Mouse (Mus musculus): Measurements from ENCODE around the gene Arrb2. TPM values are rescaled to one million over a fixed set of nuclear protein-coding genes. Genes with fewer than 3 reads are reported as not detected.

The Arrb2 gene
- polyA plus RNA-seq, 1 experiment from 2014 or later: 49.2 TPM

DNA sequence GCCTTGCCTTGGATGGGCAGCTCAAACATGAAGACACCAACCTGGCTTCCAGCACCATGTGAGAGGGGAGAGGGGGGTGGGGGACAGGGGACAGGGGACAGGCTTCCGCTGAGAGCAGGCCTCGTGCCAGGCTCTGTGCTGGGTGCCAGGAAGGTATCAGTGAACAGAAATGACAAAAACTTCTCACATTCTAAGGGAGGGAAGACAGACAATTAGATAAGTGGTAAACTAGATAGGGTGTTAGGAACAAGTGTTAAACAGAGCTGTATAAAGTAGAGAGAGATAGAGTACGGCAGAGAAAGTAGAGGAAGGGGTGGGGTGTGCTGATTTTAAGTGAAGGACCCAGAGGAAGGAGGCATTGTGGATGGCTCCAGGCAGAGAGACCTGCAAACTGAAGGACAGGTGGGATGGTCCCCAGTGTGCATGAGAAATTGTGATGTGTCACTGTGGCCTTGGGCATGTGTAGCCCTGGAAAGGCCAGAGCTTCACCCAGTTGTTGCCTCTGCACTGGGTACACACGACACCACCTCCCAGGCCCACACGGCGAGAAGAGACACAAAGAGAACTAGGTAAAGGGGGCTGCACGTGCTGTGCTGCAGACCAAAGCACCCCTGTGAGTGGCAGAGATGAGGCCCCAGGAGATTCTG, 6.4 kb downstream of the Arrb2 start:
- DNase-seq (ENCODE audit: low spot score): no peak
- H3K27me3 ChIP-seq (replicated peaks; ENCODE audit: control insufficient read depth, insufficient read depth, low read length): no peaks in the 10 kb centered on the region
- no peak overlapping the region for H3K9ac ChIP-seq (ENCODE audit: low read length)
- no peak overlapping the region for H3K27ac ChIP-seq (ENCODE audit: low read depth, low read length)
- no peak for ATAC-seq
- 87% methylated on average over 7 of the region's 7 CpGs for WGBS
- peaks cover 5% of the 10 kb centered on the region for H3K4me1 ChIP-seq (ENCODE audit: control insufficient read depth, insufficient read depth, low read length)
- H3K9me3 ChIP-seq (replicated peaks; ENCODE audit: control insufficient read depth, low read length): no peaks in the 10 kb centered on the region
- H3K4me2 ChIP-seq (ENCODE audit: low read length): no peak overlapping the region
- H3K4me3 ChIP-seq (ENCODE audit: low read depth, low read length): no peak overlapping the region
- H3K36me3 ChIP-seq (ENCODE audit: control insufficient read depth, insufficient read depth, low read length): peaks cover 64% of the 10 kb centered on the region

DNA sequence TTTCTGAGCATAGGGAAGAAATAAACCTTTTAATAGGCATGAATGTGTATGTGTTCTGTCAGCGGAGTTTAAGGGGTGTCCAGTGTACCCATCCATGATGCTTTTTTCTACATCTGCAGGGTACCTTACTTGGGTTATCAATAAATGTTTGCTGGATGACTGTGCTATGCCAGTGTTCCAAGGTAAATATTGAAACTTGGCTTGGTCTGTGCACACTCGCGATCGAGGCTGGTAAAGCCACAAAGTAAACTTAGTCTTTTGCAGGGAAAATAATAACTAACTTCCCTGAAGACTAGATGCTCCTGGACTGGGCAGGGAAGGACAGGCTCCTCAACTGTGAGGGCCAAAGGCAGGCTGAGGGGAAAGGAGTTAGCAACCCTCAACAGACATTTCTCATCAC, 8.2 kb downstream of the Arrb2 start:
- no peak overlapping the region for H3K4me2 ChIP-seq (ENCODE audit: low read length)
- peaks cover 61% of the 10 kb centered on the region for H3K36me3 ChIP-seq (ENCODE audit: control insufficient read depth, insufficient read depth, low read length)
- H3K27ac ChIP-seq (ENCODE audit: low read depth, low read length): no peak overlapping the region
- DNase-seq (ENCODE audit: low spot score) (no peak), ATAC-seq (no peak)
- no peaks in the 10 kb centered on the region for H3K4me1 ChIP-seq (ENCODE audit: control insufficient read depth, insufficient read depth, low read length)
- H3K4me3 ChIP-seq (ENCODE audit: low read depth, low read length): no peak overlapping the region
- H3K9me3 ChIP-seq (replicated peaks; ENCODE audit: control insufficient read depth, low read length): no peaks in the 10 kb centered on the region
- no peak overlapping the region for H3K9ac ChIP-seq (ENCODE audit: low read length)
- no peaks in the 10 kb centered on the region for H3K27me3 ChIP-seq (replicated peaks; ENCODE audit: control insufficient read depth, insufficient read depth, low read length)
- 95% methylated on average over 4 of the region's 4 CpGs for WGBS

DNA sequence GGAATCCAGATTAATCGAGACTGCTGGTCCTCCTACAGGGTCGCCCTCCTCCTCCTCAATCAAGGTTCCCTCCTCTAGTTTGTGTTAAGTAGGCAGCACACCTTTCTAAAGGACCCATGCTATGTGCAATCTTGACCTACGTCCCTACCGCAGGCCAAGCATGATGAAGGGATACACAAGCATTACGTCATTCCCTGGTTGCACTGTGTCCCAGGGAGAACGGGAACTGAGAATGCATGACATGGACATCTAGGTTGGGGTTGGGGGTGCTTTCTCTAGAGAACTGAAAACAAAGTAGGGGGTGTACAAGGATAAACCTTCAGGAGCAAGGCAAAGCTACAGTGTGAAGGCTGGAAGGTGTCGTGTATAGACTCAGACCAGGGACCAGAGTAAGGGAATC, 9.4 kb downstream of the Arrb2 start:
- no peak overlapping the region for H3K9ac ChIP-seq (ENCODE audit: low read length)
- H3K27me3 ChIP-seq (replicated peaks; ENCODE audit: control insufficient read depth, insufficient read depth, low read length): no peaks in the 10 kb centered on the region
- no peak overlapping the region for H3K4me3 ChIP-seq (ENCODE audit: low read depth, low read length)
- 92% methylated on average over 7 of the region's 7 CpGs for WGBS
- DNase-seq (ENCODE audit: low spot score): no peak
- H3K27ac ChIP-seq (ENCODE audit: low read depth, low read length): no peak overlapping the region
- no peak overlapping the region for H3K4me2 ChIP-seq (ENCODE audit: low read length)
- H3K36me3 ChIP-seq (ENCODE audit: control insufficient read depth, insufficient read depth, low read length): peaks cover 49% of the 10 kb centered on the region
- no peaks in the 10 kb centered on the region for H3K4me1 ChIP-seq (ENCODE audit: control insufficient read depth, insufficient read depth, low read length)
- ATAC-seq: no peak
- H3K9me3 ChIP-seq (replicated peaks; ENCODE audit: control insufficient read depth, low read length): no peaks in the 10 kb centered on the region

DNA sequence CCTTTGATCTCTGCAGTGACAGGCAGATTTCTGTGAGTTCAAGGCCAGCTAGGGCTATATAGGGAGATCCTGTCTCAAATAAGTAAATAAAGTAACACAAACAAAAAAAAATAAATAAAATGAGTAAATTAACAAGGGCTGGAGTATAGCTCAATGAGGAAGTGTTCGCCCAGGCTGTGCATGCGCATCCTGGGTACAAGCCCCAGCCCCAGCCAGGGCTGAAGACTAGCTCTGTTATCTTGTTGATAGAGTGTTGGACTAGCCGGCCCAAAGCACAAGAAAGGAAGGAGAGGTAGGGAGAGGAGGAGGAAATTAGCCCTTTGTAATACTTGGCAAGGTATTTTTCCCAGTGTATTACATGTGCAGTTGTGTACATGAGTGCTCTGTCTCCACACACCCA, 11.5 kb downstream of the Arrb2 start:
- Histone ChIP-seq H3K4me1 (ENCODE audit: control insufficient read depth, insufficient read depth, low read length) (no peaks in the 10 kb centered on the region), H3K36me3 (ENCODE audit: control insufficient read depth, insufficient read depth, low read length) (peaks cover 28% of the 10 kb centered on the region), H3K9me3 (replicated peaks; ENCODE audit: control insufficient read depth, low read length) (no peaks in the 10 kb centered on the region), H3K4me2 (ENCODE audit: low read length) (no peak overlapping the region), H3K27ac (ENCODE audit: low read depth, low read length) (no peak overlapping the region), H3K9ac (ENCODE audit: low read length) (no peak overlapping the region), H3K27me3 (replicated peaks; ENCODE audit: control insufficient read depth, insufficient read depth, low read length) (no peaks in the 10 kb centered on the region), H3K4me3 (ENCODE audit: low read depth, low read length) (no peak overlapping the region)
- ATAC-seq (no peak), DNase-seq (ENCODE audit: low spot score) (no peak)
- WGBS: 89% methylated on average over 3 of the region's 3 CpGs

DNA sequence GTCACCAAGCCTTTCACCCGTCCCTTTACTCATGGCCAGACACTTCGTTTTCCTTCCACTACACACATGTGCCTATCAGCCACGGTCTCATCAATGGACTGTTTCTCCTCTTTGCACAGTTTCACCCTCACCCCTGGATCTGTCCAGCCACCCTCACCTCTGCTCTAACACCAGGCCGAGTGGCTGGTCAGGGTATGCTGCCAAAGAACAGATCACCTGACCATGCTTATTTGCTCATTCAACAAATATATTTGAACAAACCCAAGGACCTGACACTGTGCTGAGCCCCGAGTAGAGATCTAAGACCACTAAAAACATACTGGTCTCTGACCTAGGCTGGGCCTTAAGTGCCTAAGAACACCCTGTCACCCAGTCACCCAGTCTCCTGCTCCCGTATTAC, 12.2 kb downstream of the Arrb2 start:
- no peak overlapping the region for H3K4me2 ChIP-seq (ENCODE audit: low read length)
- H3K36me3 ChIP-seq (ENCODE audit: control insufficient read depth, insufficient read depth, low read length): peaks cover 21% of the 10 kb centered on the region
- H3K4me3 ChIP-seq (ENCODE audit: low read depth, low read length): no peak overlapping the region
- no peak overlapping the region for H3K9ac ChIP-seq (ENCODE audit: low read length)
- H3K4me1 ChIP-seq (ENCODE audit: control insufficient read depth, insufficient read depth, low read length): no peaks in the 10 kb centered on the region
- DNase-seq (ENCODE audit: low spot score) (no peak), ATAC-seq (no peak)
- no peaks in the 10 kb centered on the region for H3K9me3 ChIP-seq (replicated peaks; ENCODE audit: control insufficient read depth, low read length)
- H3K27ac ChIP-seq (ENCODE audit: low read depth, low read length): no peak overlapping the region
- H3K27me3 ChIP-seq (replicated peaks; ENCODE audit: control insufficient read depth, insufficient read depth, low read length): no peaks in the 10 kb centered on the region
- WGBS: 81% methylated on average over 6 of the region's 6 CpGs

DNA sequence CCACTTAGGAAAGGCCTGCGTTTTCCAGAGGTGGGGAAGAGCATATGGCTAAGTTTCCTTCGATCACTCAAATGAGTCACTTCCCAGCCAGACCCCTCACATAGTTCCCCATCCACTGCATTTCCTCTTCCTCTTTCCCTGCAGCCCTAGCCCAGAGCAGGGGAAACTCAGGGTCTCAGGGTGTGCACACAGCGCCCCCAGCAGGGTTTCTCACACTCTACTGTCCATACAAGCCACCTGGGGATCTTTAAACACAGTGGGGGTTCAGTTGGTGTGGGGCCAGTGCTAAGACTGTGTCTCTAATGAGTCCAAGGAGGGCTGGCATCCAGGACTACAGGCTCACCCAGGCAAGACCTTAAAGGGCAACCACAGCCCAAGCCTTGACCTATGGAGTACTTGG, 14.3 kb downstream of the Arrb2 start:
- no peak overlapping the region for H3K4me3 ChIP-seq (ENCODE audit: low read depth, low read length)
- H3K4me1 ChIP-seq (ENCODE audit: control insufficient read depth, insufficient read depth, low read length): no peaks in the 10 kb centered on the region
- no peak overlapping the region for H3K4me2 ChIP-seq (ENCODE audit: low read length)
- no peaks in the 10 kb centered on the region for H3K27me3 ChIP-seq (replicated peaks; ENCODE audit: control insufficient read depth, insufficient read depth, low read length)
- 0 out of 2 replicates have a peak, but pooled peaks cover 6% of the 10 kb centered on the region for H3K36me3 ChIP-seq (ENCODE audit: control insufficient read depth, insufficient read depth, low read length)
- H3K9ac ChIP-seq (ENCODE audit: low read length): no peak overlapping the region
- no peak overlapping the region for H3K27ac ChIP-seq (ENCODE audit: low read depth, low read length)
- 60% methylated on average over 3 of the region's 3 CpGs for WGBS
- no peak for DNase-seq (ENCODE audit: low spot score)
- ATAC-seq: no peak
- H3K9me3 ChIP-seq (replicated peaks; ENCODE audit: control insufficient read depth, low read length): no peaks in the 10 kb centered on the region

DNA sequence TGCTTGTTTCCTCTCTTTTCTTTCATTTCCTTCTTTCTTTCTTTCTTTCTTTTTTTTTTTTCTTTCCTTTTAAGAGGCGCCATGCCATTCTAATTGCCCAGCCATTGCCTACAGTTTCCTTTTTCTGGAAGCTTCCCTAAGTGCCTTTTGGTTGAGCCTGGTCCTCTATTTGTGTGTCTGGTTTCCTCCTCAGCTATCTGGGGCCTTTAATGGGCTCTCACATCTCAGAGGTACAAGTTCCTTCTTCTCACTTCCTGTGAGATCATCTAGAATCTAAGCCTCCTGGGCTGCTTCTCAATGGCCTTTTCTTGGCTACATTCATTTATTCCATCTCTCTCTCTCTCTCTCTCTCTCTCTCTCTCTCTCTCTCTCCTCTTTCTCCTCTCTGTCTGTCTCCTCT, 14.9 kb downstream of the Arrb2 start:
- ATAC-seq: no peak
- no peaks in the 10 kb centered on the region for H3K27me3 ChIP-seq (replicated peaks; ENCODE audit: control insufficient read depth, insufficient read depth, low read length)
- 78% methylated on average over 1 of the region's 1 CpGs for WGBS

DNA sequence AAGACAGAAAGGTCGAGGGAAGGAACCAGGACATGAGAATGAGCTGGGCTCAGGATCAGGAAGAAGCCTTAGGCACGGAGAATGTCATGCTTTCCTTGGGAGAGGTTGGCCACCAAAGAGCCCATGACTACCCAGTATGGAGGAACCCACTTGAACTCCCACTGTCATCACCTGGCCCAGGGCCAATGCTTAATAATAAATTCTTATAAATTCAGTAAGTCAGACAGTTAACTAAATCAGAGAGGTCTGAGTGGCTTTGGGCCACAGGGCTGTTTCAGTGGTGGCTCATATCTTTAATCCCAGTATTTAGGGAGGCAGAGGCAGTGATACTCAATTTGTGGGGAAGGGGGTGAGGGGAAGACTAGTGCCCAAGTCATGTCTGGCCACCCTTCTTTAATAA, 18.5 kb downstream of the Arrb2 start:
- ATAC-seq (no peak), DNase-seq (ENCODE audit: low spot score) (no peak)
- no peak overlapping the region for H3K4me3 ChIP-seq (ENCODE audit: low read depth, low read length)
- peaks cover 9% of the 10 kb centered on the region; the same call in 1 of the 2 replicates for H3K4me1 ChIP-seq (ENCODE audit: control insufficient read depth, insufficient read depth, low read length)
- H3K9ac ChIP-seq (ENCODE audit: low read length): no peak overlapping the region
- WGBS: 81% methylated on average over 2 of the region's 2 CpGs
- no peaks in the 10 kb centered on the region for H3K9me3 ChIP-seq (replicated peaks; ENCODE audit: control insufficient read depth, low read length)
- H3K27ac ChIP-seq (ENCODE audit: low read depth, low read length): no peak overlapping the region
- no peaks in the 10 kb centered on the region for H3K27me3 ChIP-seq (replicated peaks; ENCODE audit: control insufficient read depth, insufficient read depth, low read length)
- H3K4me2 ChIP-seq (ENCODE audit: low read length): no peak overlapping the region
- H3K36me3 ChIP-seq (ENCODE audit: control insufficient read depth, insufficient read depth, low read length): peaks cover 4% of the 10 kb centered on the region; the same call in 1 of the 2 replicates

More for the DNA sequence above, 14.9 kb downstream of the Arrb2 start:
- DNase-seq (ENCODE audit: low spot score): no peak
- Histone ChIP-seq H3K4me2 (ENCODE audit: low read length) (no peak overlapping the region), H3K27ac (ENCODE audit: low read depth, low read length) (no peak overlapping the region), H3K36me3 (ENCODE audit: control insufficient read depth, insufficient read depth, low read length) (no peaks in the 10 kb centered on the region), H3K9me3 (replicated peaks; ENCODE audit: control insufficient read depth, low read length) (no peaks in the 10 kb centered on the region), H3K4me3 (ENCODE audit: low read depth, low read length) (no peak overlapping the region), H3K4me1 (ENCODE audit: control insufficient read depth, insufficient read depth, low read length) (no peaks in the 10 kb centered on the region; the same call in 1 of the 2 replicates), H3K9ac (ENCODE audit: low read length) (no peak overlapping the region)

DNA sequence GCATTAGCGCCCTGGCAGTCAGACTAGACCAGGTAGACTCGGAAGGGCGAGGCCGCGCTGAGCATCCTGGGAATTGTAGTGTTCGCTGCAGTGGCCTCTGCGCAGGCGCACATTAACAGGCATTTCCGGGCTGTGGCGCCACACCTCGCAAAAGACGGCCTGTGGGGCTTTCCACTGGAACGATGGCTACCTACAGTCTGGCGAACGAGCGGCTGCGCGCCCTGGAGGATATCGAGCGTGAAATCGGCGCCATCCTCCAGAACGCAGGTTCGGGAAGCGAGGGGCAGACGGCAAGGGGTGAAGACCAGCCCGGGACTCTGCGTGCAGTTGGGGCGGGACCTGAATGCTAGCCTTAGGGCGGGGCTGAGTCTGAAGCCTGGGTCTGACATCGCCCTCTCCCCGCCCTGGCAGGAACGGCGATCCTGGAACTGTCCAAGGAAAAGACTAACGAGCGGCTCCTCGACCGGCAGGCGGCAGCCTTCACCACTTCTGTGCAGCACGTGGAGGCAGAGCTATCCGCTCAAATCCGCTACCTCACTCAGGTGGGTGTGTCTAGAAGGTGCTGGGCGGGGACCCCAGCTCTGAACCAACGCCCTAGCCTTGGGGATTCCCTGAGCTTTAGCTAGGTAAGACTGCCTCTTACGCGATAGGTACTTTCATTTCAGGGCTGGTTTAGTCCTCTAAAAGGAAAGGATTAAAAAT, 19.5 kb downstream of the Arrb2 start, which contains the start of gene Med11:
Gene Med11 (plus strand): TSS at position 123 of the 702 bp plus-strand sequence.
- H3K36me3 ChIP-seq (ENCODE audit: control insufficient read depth, insufficient read depth, low read length): peaks cover 4% of the 10 kb centered on the region; the same call in 1 of the 2 replicates
- H3K9ac ChIP-seq (ENCODE audit: low read length): peak within 1 kb of the TSS; percentile 80
- no peaks in the 10 kb centered on the region for H3K9me3 ChIP-seq (replicated peaks; ENCODE audit: control insufficient read depth, low read length)
- under 1% methylated on average over 46 of the region's 46 CpGs for WGBS
- DNase-seq (ENCODE audit: low spot score) (peak; percentile 96), ATAC-seq (peak; percentile 97)
- peaks cover 9% of the 10 kb centered on the region; the same call in 1 of the 2 replicates for H3K4me1 ChIP-seq (ENCODE audit: control insufficient read depth, insufficient read depth, low read length)
- H3K27me3 ChIP-seq (replicated peaks; ENCODE audit: control insufficient read depth, insufficient read depth, low read length): no peaks in the 10 kb centered on the region
- peak within 1 kb of the TSS; percentile 95 for H3K27ac ChIP-seq (ENCODE audit: low read depth, low read length)
- peak within 1 kb of the TSS; percentile 58 for H3K4me3 ChIP-seq (ENCODE audit: low read depth, low read length)
- H3K4me2 ChIP-seq (ENCODE audit: low read length): peak within 1 kb of the TSS; percentile 57

All from forebrain, embryonic 14.5 days (tissue).